Mouse (Mus musculus): ENCODE results near the gene Sumo2.

DNA sequence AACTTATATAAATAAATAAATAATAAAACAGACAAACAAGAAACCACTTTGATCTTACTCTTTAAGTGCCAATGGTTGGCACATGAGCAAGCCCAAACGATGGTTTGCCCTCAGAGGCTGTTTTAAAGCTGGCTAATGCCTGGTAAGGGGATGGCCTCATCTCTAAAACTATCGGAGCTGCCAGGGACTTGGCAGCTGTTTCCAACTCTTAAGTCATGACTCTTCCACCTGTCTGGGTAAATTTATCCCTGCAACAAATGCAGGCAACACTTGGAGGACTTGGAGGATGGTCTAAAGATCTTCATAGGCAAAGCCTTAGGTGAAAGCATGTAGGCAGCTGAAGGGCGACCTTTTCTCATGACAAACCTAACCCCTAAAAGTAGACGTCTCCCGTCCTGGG, 19.1 kb downstream of the Sumo2 start:
- TF ChIP-seq CTCF (IDR thresholded peaks at IDR 0.05 in 2 of 3, conservative IDR thresholded peaks at IDR 0.05 in 1 of 3; ENCODE audit: control insufficient read depth in 1 of 3, insufficient read depth in 1 of 3, low read depth in 2 of 3, low read length in 3 of 3, poor library complexity in 1 of 3, severe bottlenecking in 1 of 3) (no peak), JUND (IDR thresholded peaks at IDR 0.05; ENCODE audit: low read depth, low read length) (no peak), HCFC1 (IDR thresholded peaks at IDR 0.05; ENCODE audit: low read depth, low read length) (no peak), POLR2A (IDR thresholded peaks at IDR 0.05; ENCODE audit: control insufficient read depth in 1 of 2, insufficient read depth in 1 of 2, low read depth in 1 of 2, low read length in 2 of 2, poor library complexity in 1 of 2) (no peak), ZNF384 (IDR thresholded peaks at IDR 0.05; ENCODE audit: low read depth, low read length) (no peak), GATA1 (IDR thresholded peaks at IDR 0.05; ENCODE audit: low read depth, low read length) (no peak), EP300 (IDR thresholded peaks at IDR 0.05; ENCODE audit: low read depth in 1 of 2, low read length in 2 of 2) (no peak), E2F4 (IDR thresholded peaks at IDR 0.05; ENCODE audit: borderline replicate concordance, low read depth, low read length) (no peak), ZMIZ1 (IDR thresholded peaks at IDR 0.05; ENCODE audit: low read depth, low read length) (no peak), ZC3H11A (IDR thresholded peaks at IDR 0.05; ENCODE audit: low read depth, low read length) (no peak), CHD2 (IDR thresholded peaks at IDR 0.05; ENCODE audit: low read length) (no peak), TCF12 (IDR thresholded peaks at IDR 0.05; ENCODE audit: low read depth, low read length) (no peak), MAZ (IDR thresholded peaks at IDR 0.05; ENCODE audit: low read depth, low read length) (no peak)

Data from MEL (cell line).